Mouse (Mus musculus): Measurements from ENCODE around the gene Tmem203.

Tmem203 gene

DNA sequence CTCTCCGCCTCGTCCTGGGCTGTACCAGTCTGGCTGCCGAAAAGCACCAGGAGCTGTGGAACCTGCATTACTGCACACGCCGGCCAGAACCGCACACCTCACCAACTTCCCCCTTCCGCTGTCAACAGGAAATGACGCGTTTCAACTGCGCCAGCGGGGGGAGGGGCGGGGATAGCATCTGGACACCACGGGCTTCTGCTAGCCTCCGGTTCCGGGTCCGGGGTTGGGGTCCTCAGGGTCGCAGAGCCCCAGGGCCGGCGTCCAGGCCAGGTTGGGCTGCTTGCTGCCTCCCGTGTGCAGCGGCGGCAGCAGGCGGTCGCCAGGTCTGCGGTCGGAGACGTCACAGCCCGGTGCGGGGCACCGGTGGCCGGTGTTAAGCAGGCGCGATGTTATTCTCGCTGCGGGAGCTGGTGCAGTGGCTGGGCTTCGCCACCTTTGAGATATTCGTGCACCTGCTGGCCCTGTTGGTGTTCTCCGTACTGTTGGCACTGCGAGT lies at the start of gene Tmem203:
Tmem203 (plus strand) TSS at position 156 of the 496 bp plus-strand sequence.
- no peak for DNase-seq (ENCODE audit: low spot score)

DNA sequence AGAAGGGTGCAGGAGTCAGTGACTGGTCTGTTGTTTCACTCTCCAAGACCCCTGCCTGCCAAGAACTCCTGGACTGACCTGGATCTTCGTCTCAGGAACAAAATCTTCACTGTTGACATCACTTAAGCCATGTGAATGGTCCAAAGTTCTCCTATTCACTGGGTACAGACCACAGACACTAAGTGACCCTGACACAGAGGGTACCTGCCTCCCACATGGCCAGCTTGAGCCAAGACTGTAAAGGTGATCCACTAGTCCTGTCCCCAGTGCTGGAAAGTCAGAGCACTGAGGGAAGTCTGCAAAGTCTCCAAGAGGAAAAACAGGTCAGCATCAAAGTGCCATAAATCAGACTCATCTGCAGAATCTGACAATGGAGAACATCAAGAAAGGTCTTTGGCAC lies 47.6 kb upstream of the Tmem203 start:
- no peak for DNase-seq (ENCODE audit: low spot score)

GRCm38 (mm10) chr2:25210686-25211085 lies 44.6 kb upstream of the Tmem203 start:
- DNase-seq (ENCODE audit: low spot score) = no peak

GRCm38 (mm10) chr2:25211121-25211670 lies 44.0 kb upstream of the Tmem203 start, which contains the start of gene Nelfb:
Gene Nelfb, minus strand, starts transcription at chr2:25211489.
- DNase-seq (ENCODE audit: low spot score) = peak; percentile 65

- no peak for DNase-seq (ENCODE audit: low spot score)
These were observed 41.9 kb upstream of the Tmem203 start for GRCm38 (mm10) chr2:25213266-25213865.

DNA sequence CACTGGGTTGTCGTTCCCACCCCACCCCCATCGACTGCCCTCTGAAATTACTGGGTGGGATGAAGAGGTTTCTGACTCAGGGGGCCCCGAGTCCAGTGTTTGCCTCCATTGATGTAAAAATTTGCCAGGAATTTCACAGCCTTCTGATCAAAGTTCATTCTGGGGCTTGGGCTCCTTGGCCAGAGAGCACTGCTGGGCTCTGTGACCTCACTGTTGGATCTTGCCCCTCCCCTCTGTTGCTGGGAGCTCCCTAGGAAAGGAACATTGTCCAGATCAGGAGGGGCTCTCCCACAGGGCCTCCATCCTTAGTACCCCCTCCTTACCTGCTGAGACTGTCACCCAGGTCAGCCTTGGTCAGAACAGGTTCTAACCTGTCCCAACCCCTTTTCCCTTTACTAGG lies 40.8 kb upstream of the Tmem203 start, which contains the start of gene Stpg3:
Stpg3 (minus strand) TSS at position 194 of the 400 bp plus-strand sequence.
- DNase-seq (ENCODE audit: low spot score) = no peak

GRCm38 (mm10) chr2:25217666-25218065 lies 37.6 kb upstream of the Tmem203 start:
- no peak for DNase-seq (ENCODE audit: low spot score)

DNA sequence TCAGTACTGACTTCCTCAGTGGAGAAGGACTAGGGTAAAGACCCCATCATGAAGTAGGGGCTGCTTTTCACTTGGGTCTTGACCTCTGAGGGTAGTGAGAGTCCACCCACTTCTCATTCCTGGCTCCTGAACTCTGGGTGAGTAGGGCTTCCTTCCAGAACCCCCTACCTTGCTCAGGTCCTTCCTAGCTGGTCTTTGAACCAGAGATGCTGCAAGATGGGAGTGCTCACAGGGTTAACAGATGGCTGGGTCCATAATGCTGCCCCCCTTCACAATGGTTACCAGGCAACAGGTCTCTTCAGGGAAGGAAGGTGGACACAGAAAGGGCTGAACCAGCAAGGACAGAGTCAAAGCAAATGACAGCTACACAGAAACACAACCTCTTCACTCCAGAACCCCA lies 36.8 kb upstream of the Tmem203 start, which contains the start of gene Fam166a:
Fam166a (plus strand) TSS at position 301 of the 400 bp plus-strand sequence.
- no peak for DNase-seq (ENCODE audit: low spot score)

DNA sequence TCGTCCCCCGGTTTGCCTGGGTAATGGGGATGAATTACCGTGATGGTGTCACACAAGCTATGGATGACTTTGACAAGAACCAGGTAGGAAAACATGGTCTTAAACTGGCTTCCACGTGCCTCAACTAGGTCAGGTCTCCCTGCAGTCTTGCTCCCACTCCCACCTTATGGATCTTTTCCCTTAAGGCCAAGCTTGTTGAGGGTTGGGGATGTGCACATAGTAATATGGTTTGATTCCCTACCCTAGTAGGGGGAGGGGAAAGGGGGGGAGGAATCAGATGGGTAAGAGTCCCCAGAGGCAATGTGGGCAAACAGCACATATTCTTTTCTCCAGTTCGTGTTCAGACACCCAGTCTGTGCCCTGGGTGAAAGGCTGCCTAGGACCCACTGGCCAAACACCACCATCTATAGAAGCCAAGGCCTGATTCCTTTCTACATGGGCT lies 33.9 kb upstream of the Tmem203 start:
- no peak for DNase-seq (ENCODE audit: low spot score)

DNA sequence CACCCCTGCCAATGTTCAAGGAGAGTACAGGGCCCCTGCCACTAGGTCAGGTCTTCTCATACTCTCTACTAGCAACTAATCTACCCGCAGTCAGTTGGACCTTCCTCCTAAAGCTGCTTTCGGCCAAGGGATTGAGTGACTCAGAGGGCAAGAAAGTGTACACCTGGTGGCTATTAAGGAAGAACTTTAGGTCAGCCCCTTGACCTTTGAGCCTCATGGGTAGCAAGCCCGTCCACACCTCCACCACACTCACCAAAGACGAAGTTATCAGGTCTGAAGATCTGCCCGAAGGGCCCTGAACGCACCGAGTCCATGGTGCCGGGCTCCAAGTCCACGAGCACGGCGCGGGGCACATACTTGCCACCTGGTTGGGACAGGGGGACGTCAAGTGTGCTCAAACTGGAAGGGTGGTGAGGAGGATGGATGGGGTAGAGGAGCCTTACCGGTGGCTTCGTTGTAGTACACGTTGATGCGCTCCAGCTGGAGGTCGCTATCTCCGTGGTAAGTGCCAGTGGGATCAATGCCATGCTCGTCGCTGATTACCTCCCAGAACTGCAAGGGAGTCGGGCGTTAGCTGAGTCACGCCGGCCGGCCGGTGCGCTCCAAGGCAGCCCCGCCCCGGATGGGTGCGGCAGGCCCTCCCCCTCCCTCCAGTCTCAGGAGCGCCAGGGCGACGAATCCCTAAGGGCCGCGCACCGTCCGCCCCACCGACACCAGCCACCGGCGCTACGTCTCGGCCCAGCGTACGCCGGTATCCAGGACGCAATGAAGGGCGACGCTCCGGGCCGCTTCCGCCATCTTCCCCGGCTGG lies 31.4 kb upstream of the Tmem203 start:
- DNase-seq (ENCODE audit: low spot score) = peak; percentile 63

DNA sequence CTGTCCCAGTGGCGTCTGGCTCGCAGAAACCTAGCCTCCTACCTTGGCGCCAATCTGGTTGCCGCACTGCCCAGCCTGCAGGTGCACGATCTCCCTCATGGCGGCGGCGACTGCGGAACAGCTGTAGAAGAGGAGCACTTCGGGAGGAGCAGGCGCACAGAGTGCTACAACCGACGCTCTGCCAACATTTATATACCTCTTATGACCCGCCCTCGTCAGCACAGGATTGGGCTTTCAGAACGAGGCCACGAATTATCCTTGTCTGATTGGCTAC lies 30.8 kb upstream of the Tmem203 start, which contains the start of gene Tubb4b:
Tubb4b (minus strand) TSS at position 211 of the 274 bp plus-strand sequence.
- DNase-seq (ENCODE audit: low spot score) = no peak

DNA sequence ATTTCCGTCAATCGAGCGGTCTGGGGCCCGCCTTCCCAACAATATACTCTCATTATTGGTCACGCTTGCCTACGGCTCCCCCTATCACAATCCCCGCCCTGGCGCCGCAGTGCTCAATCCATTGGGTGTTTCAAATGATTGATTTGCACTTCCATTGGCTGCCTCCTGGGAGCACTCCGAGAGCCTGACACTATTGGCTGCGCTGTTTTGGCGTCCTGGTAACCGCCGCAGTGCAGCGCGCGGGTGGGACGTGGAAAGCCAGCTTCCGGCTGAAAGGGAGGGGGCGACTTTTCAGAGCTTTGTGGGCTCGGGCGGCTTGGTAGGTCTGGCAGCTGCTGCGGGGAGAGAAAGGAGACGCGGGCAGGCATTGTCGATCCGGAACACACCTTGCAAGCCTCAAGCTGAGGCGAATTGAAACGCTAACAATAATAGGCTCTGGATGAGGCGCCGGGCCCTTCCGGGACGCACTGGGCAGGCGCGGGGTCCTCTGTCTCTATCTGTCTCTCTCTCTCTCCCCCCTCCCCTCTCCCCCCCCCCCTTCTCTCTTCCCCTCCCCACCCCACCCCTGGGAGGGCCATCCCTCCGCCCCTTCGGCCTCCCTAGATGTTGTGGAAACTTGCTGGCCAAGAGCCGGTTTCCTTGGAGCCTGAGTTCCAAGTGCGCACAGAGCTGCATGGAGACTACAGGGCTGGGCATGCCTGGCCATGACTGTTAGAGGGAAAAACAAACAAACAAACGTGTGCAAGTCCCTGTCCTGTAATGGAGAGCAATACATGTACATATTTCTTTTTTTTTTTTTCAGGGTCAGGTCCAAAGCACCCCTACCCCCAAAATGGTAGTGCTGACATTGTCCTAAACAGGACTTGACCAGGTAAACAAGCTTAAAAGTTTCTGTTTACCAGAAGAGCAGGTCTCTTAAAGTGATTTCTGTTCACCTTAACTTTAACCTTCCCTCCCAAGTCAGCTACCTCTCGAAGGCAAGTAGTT lies 30.2 kb upstream of the Tmem203 start:
- peak; percentile 100 for DNase-seq (ENCODE audit: low spot score)

- DNase-seq (ENCODE audit: low spot score) = no peak
These were observed 29.3 kb upstream of the Tmem203 start for GRCm38 (mm10) chr2:25225811-25226379.

GRCm38 (mm10) chr2:25226864-25227263 lies 28.4 kb upstream of the Tmem203 start:
- DNase-seq (ENCODE audit: low spot score) = peak; percentile 65

DNA sequence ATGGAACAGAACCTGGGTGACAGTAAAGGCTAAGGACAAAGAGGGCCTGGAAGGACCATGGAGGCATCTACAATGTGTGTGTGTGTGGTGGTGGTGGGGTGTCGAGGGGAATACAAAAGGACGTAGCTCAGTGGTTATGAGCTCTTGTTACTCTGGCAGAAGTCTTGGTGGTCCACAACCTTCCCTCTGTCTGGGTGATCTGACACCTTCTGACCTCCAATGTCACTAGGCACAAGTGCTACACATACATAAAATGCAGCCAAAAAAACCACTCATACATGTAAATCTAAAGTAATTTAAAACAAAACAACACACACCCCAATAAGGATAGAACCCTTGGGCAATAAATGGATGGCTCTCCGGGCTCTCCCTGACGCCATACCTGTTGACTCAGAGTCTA lies 27.8 kb upstream of the Tmem203 start:
- DNase-seq (ENCODE audit: low spot score) = no peak

- peak; percentile 86 for DNase-seq (ENCODE audit: low spot score)
These were observed 26.8 kb upstream of the Tmem203 start for GRCm38 (mm10) chr2:25228431-25228889.

GRCm38 (mm10) chr2:25228995-25229530 lies 26.2 kb upstream of the Tmem203 start:
- no peak for DNase-seq (ENCODE audit: low spot score)

GRCm38 (mm10) chr2:25229582-25229981 lies 25.7 kb upstream of the Tmem203 start:
- DNase-seq (ENCODE audit: low spot score) = no peak

GRCm38 (mm10) chr2:25230581-25230980 lies 24.7 kb upstream of the Tmem203 start:
- no peak for DNase-seq (ENCODE audit: low spot score)

GRCm38 (mm10) chr2:25231038-25231437 lies 24.2 kb upstream of the Tmem203 start:
- DNase-seq (ENCODE audit: low spot score) = no peak

DNA sequence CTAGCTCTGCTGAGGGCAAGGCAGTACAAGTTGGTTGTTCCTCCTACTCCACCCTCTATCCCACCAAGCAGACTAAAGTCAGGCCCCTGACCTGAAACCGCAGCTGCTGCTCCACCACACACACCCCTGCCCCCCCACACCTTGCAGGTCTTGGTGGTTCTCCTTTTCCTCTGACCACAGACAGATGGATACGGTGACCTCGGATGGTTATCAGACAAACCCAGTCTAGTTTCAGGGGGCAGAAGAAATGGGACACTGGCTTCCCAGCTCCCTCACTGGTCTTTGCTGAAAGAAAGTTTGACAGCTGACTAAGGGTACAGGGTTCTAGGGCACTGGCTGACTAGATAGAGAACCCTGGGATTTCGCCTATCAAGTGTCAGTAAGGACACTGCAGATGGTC lies 21.8 kb upstream of the Tmem203 start:
- DNase-seq (ENCODE audit: low spot score) = no peak

All from left cerebral cortex, adult 11 months (tissue).